Mouse (Mus musculus) thymus, postnatal 4 days (tissue): ENCODE data around the gene Zfp385b.
A peak's percentile ranks its signal among the peaks of the same experiment; 100 is the strongest.

ENCODE experiments used
- DNase-seq: peaks from one replicate; pipeline ENCODE4 v3.0.0; 2021

The Zfp385b gene

GRCm38 (mm10) chr2:77819539-77819938 is at the start of gene Zfp385b:
Gene Zfp385b (minus strand): TSS chr2:77819639.
- DNase-seq = no peak

- no peak for DNase-seq
These were observed 44.5 kb upstream of the Zfp385b start for GRCm38 (mm10) chr2:77863934-77864333.

- DNase-seq = no peak
These were observed 44.1 kb upstream of the Zfp385b start for GRCm38 (mm10) chr2:77863522-77863921.

GRCm38 (mm10) chr2:77841464-77841863 is 22.0 kb upstream of the Zfp385b start:
- no peak for DNase-seq

GRCm38 (mm10) chr2:77839587-77839986 is 20.1 kb upstream of the Zfp385b start:
- no peak for DNase-seq

GRCm38 (mm10) chr2:77838688-77839087 is 19.2 kb upstream of the Zfp385b start:
- DNase-seq = no peak

- no peak for DNase-seq
These were observed 16.3 kb upstream of the Zfp385b start for GRCm38 (mm10) chr2:77835781-77836180.

- no peak for DNase-seq
These were observed 6.8 kb upstream of the Zfp385b start for GRCm38 (mm10) chr2:77826133-77826828.

- no peak for DNase-seq
These were observed 3.6 kb upstream of the Zfp385b start for GRCm38 (mm10) chr2:77823026-77823425.

GRCm38 (mm10) chr2:77817357-77817894 is 2.0 kb downstream of the Zfp385b start:
- no peak for DNase-seq

- DNase-seq = peak; percentile 16
These were observed 2.8 kb downstream of the Zfp385b start for GRCm38 (mm10) chr2:77816413-77817314.

GRCm38 (mm10) chr2:77815775-77816412 is 3.5 kb downstream of the Zfp385b start:
- no peak for DNase-seq

GRCm38 (mm10) chr2:77814896-77815295 is 4.5 kb downstream of the Zfp385b start:
- DNase-seq = no peak

GRCm38 (mm10) chr2:77813029-77813428 is 6.4 kb downstream of the Zfp385b start:
- no peak for DNase-seq

- DNase-seq = no peak
These were observed 8.7 kb downstream of the Zfp385b start for GRCm38 (mm10) chr2:77810748-77811147.

- no peak for DNase-seq
These were observed 14.7 kb downstream of the Zfp385b start for GRCm38 (mm10) chr2:77804781-77805180.

GRCm38 (mm10) chr2:77802291-77802690 is 17.1 kb downstream of the Zfp385b start:
- no peak for DNase-seq

- no peak for DNase-seq
These were observed 18.0 kb downstream of the Zfp385b start for GRCm38 (mm10) chr2:77801430-77801829.

- DNase-seq = no peak
These were observed 18.4 kb downstream of the Zfp385b start for GRCm38 (mm10) chr2:77801009-77801408.

- DNase-seq = no peak
These were observed 22.2 kb downstream of the Zfp385b start for GRCm38 (mm10) chr2:77797233-77797632.

- DNase-seq = peak; percentile 33
These were observed 23.4 kb downstream of the Zfp385b start for GRCm38 (mm10) chr2:77795859-77796552.

- DNase-seq = no peak
These were observed 28.6 kb downstream of the Zfp385b start for GRCm38 (mm10) chr2:77790846-77791245.

- no peak for DNase-seq
These were observed 29.1 kb downstream of the Zfp385b start for GRCm38 (mm10) chr2:77790295-77790694.
